Mouse (Mus musculus): ENCODE measurements around the gene Chrm4. TPM values are rescaled to one million over a fixed set of nuclear protein-coding genes. Genes with fewer than 3 reads are reported as not detected.

Chrm4 gene
- polyA plus RNA-seq, 1 experiment from 2014 or later: not detected

- no peaks in the 10 kb centered on the region for H3K9me3 ChIP-seq (replicated peaks; ENCODE audit: control insufficient read depth, low read length)
- H3K4me1 ChIP-seq (ENCODE audit: control insufficient read depth, insufficient read depth, low read length): peaks cover 13% of the 10 kb centered on the region
- H3K27me3 ChIP-seq (ENCODE audit: control insufficient read depth, insufficient read depth, low read length): peaks cover 43% of the 10 kb centered on the region
- 66% methylated on average over 4 of the region's 4 CpGs for WGBS (ENCODE audit: insufficient replicate concordance)
- peaks cover 3% of the 10 kb centered on the region; the same call in 1 of the 2 replicates for H3K36me3 ChIP-seq (ENCODE audit: control insufficient read depth, insufficient read depth, low read length)
- H3K4me3 ChIP-seq (ENCODE audit: low read depth, low read length): no peak overlapping the region
- H3K9ac ChIP-seq (ENCODE audit: low read depth, low read length): no peak overlapping the region
- H3K4me2 ChIP-seq: no peak overlapping the region
- ATAC-seq (replicated peaks; ENCODE audit: insufficient number of reproducible peaks, low FRiP score, low TSS enrichment): no peak
- H3K27ac ChIP-seq (ENCODE audit: low read depth, low read length): no peak overlapping the region
These were observed 6.9 kb upstream of the Chrm4 start for GRCm38 (mm10) chr2:91920130-91920529.

- Histone ChIP-seq H3K27ac (ENCODE audit: low read depth, low read length) (no peak overlapping the region), H3K9ac (ENCODE audit: low read depth, low read length) (no peak overlapping the region), H3K4me2 (peak overlapping the region; percentile 95), H3K9me3 (replicated peaks; ENCODE audit: control insufficient read depth, low read length) (no peaks in the 10 kb centered on the region), H3K4me1 (ENCODE audit: control insufficient read depth, insufficient read depth, low read length) (peaks cover 12% of the 10 kb centered on the region), H3K36me3 (ENCODE audit: control insufficient read depth, insufficient read depth, low read length) (peaks cover 3% of the 10 kb centered on the region; the same call in 1 of the 2 replicates), H3K27me3 (ENCODE audit: control insufficient read depth, insufficient read depth, low read length) (peaks cover 43% of the 10 kb centered on the region), H3K4me3 (ENCODE audit: low read depth, low read length) (peak overlapping the region; percentile 53)
- ATAC-seq (replicated peaks; ENCODE audit: insufficient number of reproducible peaks, low FRiP score, low TSS enrichment): no peak
- 4% methylated on average over 31 of the region's 31 CpGs for WGBS (ENCODE audit: insufficient replicate concordance)
These were observed 5.8 kb upstream of the Chrm4 start for GRCm38 (mm10) chr2:91921181-91921789.

- H3K9me3 ChIP-seq (replicated peaks; ENCODE audit: control insufficient read depth, low read length): no peaks in the 10 kb centered on the region
- under 1% methylated on average over 56 of the region's 64 CpGs for WGBS (ENCODE audit: insufficient replicate concordance)
- H3K4me3 ChIP-seq (ENCODE audit: low read depth, low read length): peak overlapping the region; percentile 53
- peaks cover 43% of the 10 kb centered on the region for H3K27me3 ChIP-seq (ENCODE audit: control insufficient read depth, insufficient read depth, low read length)
- no peak overlapping the region for H3K27ac ChIP-seq (ENCODE audit: low read depth, low read length)
- peaks cover 10% of the 10 kb centered on the region for H3K4me1 ChIP-seq (ENCODE audit: control insufficient read depth, insufficient read depth, low read length)
- no peak overlapping the region for H3K9ac ChIP-seq (ENCODE audit: low read depth, low read length)
- peak; percentile 37; the same call in 1 of the 2 replicates for ATAC-seq (replicated peaks; ENCODE audit: insufficient number of reproducible peaks, low FRiP score, low TSS enrichment)
- peaks cover 3% of the 10 kb centered on the region; the same call in 1 of the 2 replicates for H3K36me3 ChIP-seq (ENCODE audit: control insufficient read depth, insufficient read depth, low read length)
- peak overlapping the region; percentile 95 for H3K4me2 ChIP-seq
These were observed 5.1 kb upstream of the Chrm4 start for GRCm38 (mm10) chr2:91921790-91922570.

DNA sequence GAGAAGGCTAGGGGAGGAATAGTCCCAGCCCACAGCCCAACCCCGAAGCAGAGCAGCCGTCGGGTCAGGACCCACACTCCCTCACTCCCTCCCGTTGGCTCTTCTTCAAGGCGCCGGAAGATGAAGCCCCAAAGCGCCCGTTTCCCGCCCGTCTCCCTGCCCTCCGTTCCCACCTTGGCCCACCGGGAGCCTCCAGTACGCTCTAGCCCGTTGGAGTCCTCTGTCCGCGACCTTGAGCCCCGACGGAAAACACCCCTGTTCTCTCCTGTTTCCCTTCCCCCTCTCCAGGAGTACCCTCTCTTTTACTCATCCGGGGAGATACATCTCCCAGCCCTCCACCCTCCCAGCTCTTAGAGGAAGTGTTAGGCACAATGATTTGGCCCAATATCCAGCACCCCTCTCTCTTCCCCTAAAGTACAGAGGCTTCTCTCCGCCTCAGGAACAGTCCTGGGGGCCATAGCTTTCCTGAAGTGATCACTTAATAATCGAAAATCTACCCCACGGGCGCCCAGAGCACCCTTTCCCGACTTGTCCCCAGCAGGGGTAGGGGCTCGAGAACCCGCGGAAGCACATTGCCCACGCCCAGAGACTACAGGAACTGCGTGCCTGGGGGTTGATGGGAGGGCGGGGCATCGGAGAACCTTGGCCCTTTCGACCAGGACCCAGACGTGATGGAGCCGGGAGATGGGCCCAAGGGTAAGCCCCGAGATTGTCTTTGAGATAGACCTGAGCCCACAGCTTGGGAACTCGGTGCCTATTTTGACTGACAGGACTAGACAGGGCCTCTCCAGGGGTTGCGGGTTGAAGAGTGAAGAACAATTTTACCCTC is 4.2 kb upstream of the Chrm4 start:
- Histone ChIP-seq H3K27me3 (ENCODE audit: control insufficient read depth, insufficient read depth, low read length) (peaks cover 43% of the 10 kb centered on the region), H3K9ac (ENCODE audit: low read depth, low read length) (no peak overlapping the region)

GRCm38 (mm10) chr2:91923415-91924337 is 3.4 kb upstream of the Chrm4 start:
- Histone ChIP-seq H3K4me3 (ENCODE audit: low read depth, low read length) (peak overlapping the region; percentile 53), H3K9ac (ENCODE audit: low read depth, low read length) (no peak overlapping the region), H3K4me1 (ENCODE audit: control insufficient read depth, insufficient read depth, low read length) (peaks cover 10% of the 10 kb centered on the region), H3K9me3 (replicated peaks; ENCODE audit: control insufficient read depth, low read length) (no peaks in the 10 kb centered on the region), H3K4me2 (peak overlapping the region; percentile 59), H3K36me3 (ENCODE audit: control insufficient read depth, insufficient read depth, low read length) (no peaks in the 10 kb centered on the region), H3K27me3 (ENCODE audit: control insufficient read depth, insufficient read depth, low read length) (peaks cover 47% of the 10 kb centered on the region), H3K27ac (ENCODE audit: low read depth, low read length) (no peak overlapping the region)
- no peak for ATAC-seq (replicated peaks; ENCODE audit: insufficient number of reproducible peaks, low FRiP score, low TSS enrichment)
- WGBS (ENCODE audit: insufficient replicate concordance): 5% methylated on average over 54 of the region's 54 CpGs

More for the DNA sequence above, 4.2 kb upstream of the Chrm4 start:
- 3% methylated on average over 37 of the region's 37 CpGs for WGBS (ENCODE audit: insufficient replicate concordance)
- Histone ChIP-seq H3K27ac (ENCODE audit: low read depth, low read length) (no peak overlapping the region), H3K36me3 (ENCODE audit: control insufficient read depth, insufficient read depth, low read length) (0 out of 2 replicates have a peak, but pooled peaks cover 2% of the 10 kb centered on the region), H3K9me3 (replicated peaks; ENCODE audit: control insufficient read depth, low read length) (no peaks in the 10 kb centered on the region), H3K4me2 (peak overlapping the region; percentile 95), H3K4me3 (ENCODE audit: low read depth, low read length) (peak overlapping the region; percentile 53), H3K4me1 (ENCODE audit: control insufficient read depth, insufficient read depth, low read length) (peaks cover 10% of the 10 kb centered on the region)
- no peak for ATAC-seq (replicated peaks; ENCODE audit: insufficient number of reproducible peaks, low FRiP score, low TSS enrichment)

DNA sequence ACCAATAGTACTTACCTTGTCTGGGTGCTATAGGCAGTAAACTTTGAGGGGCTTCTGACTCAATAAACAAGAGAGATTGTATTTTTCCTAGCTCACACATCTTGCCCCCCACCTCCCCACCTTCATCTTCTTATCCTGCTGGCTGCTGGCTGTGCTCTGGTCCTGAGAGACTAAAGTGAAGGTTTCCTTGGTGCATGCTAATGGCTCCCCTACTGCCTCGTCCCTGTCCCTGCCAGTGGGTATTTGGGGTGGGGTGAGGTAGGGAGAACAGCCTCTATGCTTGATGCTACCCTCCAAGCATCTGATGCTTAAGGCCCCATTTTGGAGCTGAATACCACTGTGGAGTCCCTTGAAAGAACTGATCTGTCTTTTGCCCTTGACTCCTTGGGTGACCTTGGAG is 2.3 kb upstream of the Chrm4 start:
- ATAC-seq (replicated peaks; ENCODE audit: insufficient number of reproducible peaks, low FRiP score, low TSS enrichment): no peak
- Histone ChIP-seq H3K27me3 (ENCODE audit: control insufficient read depth, insufficient read depth, low read length) (peaks cover 47% of the 10 kb centered on the region), H3K9me3 (replicated peaks; ENCODE audit: control insufficient read depth, low read length) (no peaks in the 10 kb centered on the region)

GRCm38 (mm10) chr2:91925442-91925841 is 1.6 kb upstream of the Chrm4 start:
- Histone ChIP-seq H3K27me3 (ENCODE audit: control insufficient read depth, insufficient read depth, low read length) (peaks cover 44% of the 10 kb centered on the region), H3K4me1 (ENCODE audit: control insufficient read depth, insufficient read depth, low read length) (peaks cover 13% of the 10 kb centered on the region), H3K4me2 (no peak overlapping the region), H3K9ac (ENCODE audit: low read depth, low read length) (no peak overlapping the region), H3K9me3 (replicated peaks; ENCODE audit: control insufficient read depth, low read length) (no peaks in the 10 kb centered on the region), H3K27ac (ENCODE audit: low read depth, low read length) (no peak overlapping the region), H3K4me3 (ENCODE audit: low read depth, low read length) (no peak overlapping the region), H3K36me3 (ENCODE audit: control insufficient read depth, insufficient read depth, low read length) (0 out of 2 replicates have a peak, but pooled peaks cover 4% of the 10 kb centered on the region)
- no peak for ATAC-seq (replicated peaks; ENCODE audit: insufficient number of reproducible peaks, low FRiP score, low TSS enrichment)
- WGBS (ENCODE audit: insufficient replicate concordance): 81% methylated on average over 14 of the region's 15 CpGs

More for the DNA sequence above, 2.3 kb upstream of the Chrm4 start:
- Histone ChIP-seq H3K36me3 (ENCODE audit: control insufficient read depth, insufficient read depth, low read length) (0 out of 2 replicates have a peak, but pooled peaks cover 4% of the 10 kb centered on the region), H3K4me1 (ENCODE audit: control insufficient read depth, insufficient read depth, low read length) (peaks cover 10% of the 10 kb centered on the region), H3K27ac (ENCODE audit: low read depth, low read length) (no peak overlapping the region), H3K4me2 (no peak overlapping the region), H3K9ac (ENCODE audit: low read depth, low read length) (no peak overlapping the region), H3K4me3 (ENCODE audit: low read depth, low read length) (no peak overlapping the region)
- WGBS (ENCODE audit: insufficient replicate concordance): 56% methylated on average over 1 of the region's 1 CpGs

Measured in heart, embryonic 11.5 days (tissue).